Mouse (Mus musculus) urinary bladder, postnatal 10 days (tissue): Measurements from ENCODE around the gene Olfr820.
"Not testable (repeated sequence)": the region's sequence is repeated elsewhere in the genome, so short reads cannot be mapped to it uniquely, and the experiment has no call there.

Experiments
- DNase-seq: peaks from one replicate; pipeline ENCODE4 v3.0.0; 2022; ENCODE audit warnings: low spot score

Gene Olfr820

GRCm38 (mm10) chr10:130012321-130012720 lies at the start of gene Olfr820:
TSS of gene Olfr820 (plus strand) at chr10:130012621.
- DNase-seq, result no peak

- DNase-seq, result not testable (repeated sequence)
Observed at GRCm38 (mm10) chr10:129966232-129966631, 46.2 kb upstream of the Olfr820 start.

- DNase-seq, result not testable (repeated sequence)
Observed at GRCm38 (mm10) chr10:129967166-129967565, 45.3 kb upstream of the Olfr820 start, which contains the start of gene Olfr819. TSS of gene Olfr819 (minus strand) at chr10:129967266.

GRCm38 (mm10) chr10:129972994-129973393 lies 39.4 kb upstream of the Olfr820 start:
- not testable (repeated sequence) for DNase-seq

- DNase-seq, result not testable (repeated sequence)
Observed at GRCm38 (mm10) chr10:129976040-129976439, 36.4 kb upstream of the Olfr820 start, which contains the start of gene Olfr247. TSS of gene Olfr247 (minus strand) at chr10:129976140.

- not testable (repeated sequence) for DNase-seq
Observed at GRCm38 (mm10) chr10:129981867-129982266, 30.6 kb upstream of the Olfr820 start.

- DNase-seq, result not testable (repeated sequence)
Observed at GRCm38 (mm10) chr10:129984962-129985361, 27.5 kb upstream of the Olfr820 start, which contains the start of gene Gm10310. TSS of gene Gm10310 (minus strand) at chr10:129985062.

- not testable (repeated sequence) for DNase-seq
Observed at GRCm38 (mm10) chr10:130004104-130004503, 8.3 kb upstream of the Olfr820 start.

GRCm38 (mm10) chr10:130005366-130005765 lies 7.1 kb upstream of the Olfr820 start:
- not testable (repeated sequence) for DNase-seq

GRCm38 (mm10) chr10:130030048-130030447 lies 17.6 kb downstream of the Olfr820 start, which contains the start of gene Olfr821:
TSS of gene Olfr821 (plus strand) at chr10:130030348.
- DNase-seq, result no peak

- no peak for DNase-seq
Observed at GRCm38 (mm10) chr10:130037096-130037495, 24.7 kb downstream of the Olfr820 start.
